Mouse (Mus musculus) cerebellum, adult 9-11 months (tissue): ENCODE data around the gene Ipo4.

ENCODE experiments used
- DNase-seq: peaks from one replicate; pipeline ENCODE4 v3.0.0; 2022

Ipo4 gene

GRCm38 (mm10) chr14:55586149-55586548 is 49.6 kb downstream of the Ipo4 start:
- no peak for DNase-seq

GRCm38 (mm10) chr14:55585566-55585960 is 50.2 kb downstream of the Ipo4 start:
- peak; percentile 51 for DNase-seq

GRCm38 (mm10) chr14:55584702-55585565 is 50.8 kb downstream of the Ipo4 start, which contains the start of gene Emc9:
TSS of gene Emc9 (minus strand) at chr14:55585302.
- peak; percentile 89 for DNase-seq

GRCm38 (mm10) chr14:55584303-55584701 is 51.5 kb downstream of the Ipo4 start:
- DNase-seq: no peak

DNA sequence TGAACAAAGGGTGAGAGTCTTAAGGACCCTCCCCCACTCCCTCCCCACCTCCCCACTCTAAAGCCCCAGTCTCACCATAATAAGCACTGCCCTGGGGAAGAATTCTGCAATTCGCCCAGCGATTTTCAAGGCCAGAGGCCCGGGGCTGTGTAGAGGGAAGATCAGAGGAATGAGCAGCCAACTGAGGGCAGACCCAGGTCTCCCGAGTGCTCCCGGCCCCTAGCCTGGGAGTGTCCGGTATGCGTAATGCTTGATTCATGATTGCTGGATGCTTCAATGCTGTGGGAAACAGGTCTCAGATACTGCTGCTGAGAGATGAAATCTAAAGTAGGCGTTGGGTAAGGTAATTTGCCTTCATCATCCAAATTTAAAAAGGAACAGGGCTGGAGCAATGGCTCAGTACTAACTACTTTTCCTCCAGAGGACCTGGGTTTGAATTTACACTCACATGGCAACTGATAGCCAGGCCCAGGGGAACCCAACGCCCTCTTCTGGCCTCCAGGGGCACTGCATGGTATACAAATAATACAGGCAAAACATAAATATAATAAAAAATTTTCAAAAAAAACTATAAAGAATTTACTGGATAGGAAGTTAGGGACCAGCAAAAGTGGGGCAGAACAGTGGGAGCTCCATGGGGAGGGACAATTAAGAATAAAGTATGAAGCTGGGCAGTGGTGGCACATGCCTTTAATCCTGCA is 53.6 kb downstream of the Ipo4 start:
- no peak for DNase-seq

- peak; percentile 29 for DNase-seq
Measured at GRCm38 (mm10) chr14:55580731-55581130, 55.0 kb downstream of the Ipo4 start.

DNA sequence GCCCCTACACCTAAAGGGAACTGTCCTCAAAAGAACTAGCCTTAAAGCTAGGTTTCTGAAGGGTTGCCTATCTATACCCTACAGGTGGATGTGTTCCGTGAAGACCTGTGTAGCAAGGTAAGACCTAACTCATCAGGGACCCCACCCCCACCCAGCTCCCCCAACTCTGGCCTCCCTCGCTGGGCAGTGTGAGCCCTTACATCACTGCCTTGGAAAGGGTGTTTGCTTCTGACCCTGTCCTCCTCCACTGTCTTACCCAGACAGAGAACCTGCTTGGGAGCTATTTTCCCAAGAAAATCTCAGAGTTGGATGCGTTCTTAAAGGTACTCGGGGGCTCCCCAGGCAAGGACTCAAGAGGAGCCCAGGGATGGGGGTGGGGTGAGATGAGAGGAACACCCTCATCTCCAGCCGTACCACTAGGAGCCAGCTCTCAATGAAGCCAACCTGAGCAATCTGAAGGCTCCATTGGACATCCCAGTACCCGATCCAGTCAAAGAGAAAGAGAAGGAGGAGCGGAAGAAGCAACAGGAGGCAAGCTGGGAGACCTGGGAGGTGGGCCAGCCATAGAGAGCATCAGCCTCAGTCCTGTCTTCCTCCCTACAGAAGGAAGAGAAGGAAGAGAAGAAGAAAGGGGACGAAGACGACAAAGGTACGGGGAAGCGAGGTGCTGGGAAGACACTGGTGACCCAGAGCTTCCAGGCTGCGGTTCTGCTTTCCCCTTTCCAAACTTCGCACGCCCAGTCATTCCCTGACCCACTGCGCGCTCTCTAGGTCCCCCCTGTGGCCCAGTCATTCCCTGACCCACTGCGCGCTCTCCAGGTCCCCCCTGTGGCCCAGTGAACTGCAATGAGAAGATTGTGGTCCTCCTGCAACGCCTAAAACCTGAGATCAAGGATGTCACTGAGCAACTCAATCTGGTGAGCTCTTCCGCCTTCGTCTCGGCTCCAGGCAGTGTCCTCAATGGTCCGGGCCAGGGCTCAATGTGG is 56.0 kb downstream of the Ipo4 start:
- peak; percentile 27 for DNase-seq

DNA sequence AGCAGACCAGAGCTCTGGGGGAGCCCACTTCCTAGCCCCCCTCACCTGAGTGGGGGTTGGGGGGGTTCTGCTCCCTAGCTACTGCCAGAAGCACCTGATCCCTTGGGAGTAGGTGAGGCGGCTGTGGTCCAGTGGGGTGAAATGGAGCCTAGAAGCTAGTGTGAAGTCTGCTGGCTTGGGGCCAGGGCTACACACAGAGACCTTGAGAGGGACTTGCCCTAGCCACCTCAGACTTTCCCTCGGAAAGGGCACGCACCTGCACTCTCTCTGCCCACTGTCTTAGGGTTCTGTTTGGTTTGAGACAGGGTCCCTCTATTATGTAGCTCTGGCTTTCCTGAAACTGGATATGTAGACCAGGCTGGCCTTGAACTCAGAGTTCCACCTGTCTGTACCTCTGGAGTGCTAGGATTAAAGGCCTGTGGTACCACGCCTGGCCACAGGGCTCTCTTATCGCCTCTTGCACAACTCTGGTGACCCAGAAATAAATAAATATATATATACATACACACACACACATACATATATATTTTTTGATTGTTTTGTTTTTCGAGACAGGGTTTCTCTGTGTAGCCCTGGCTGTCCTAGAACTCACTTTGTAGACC is 57.0 kb downstream of the Ipo4 start:
- peak; percentile 67 for DNase-seq

DNA sequence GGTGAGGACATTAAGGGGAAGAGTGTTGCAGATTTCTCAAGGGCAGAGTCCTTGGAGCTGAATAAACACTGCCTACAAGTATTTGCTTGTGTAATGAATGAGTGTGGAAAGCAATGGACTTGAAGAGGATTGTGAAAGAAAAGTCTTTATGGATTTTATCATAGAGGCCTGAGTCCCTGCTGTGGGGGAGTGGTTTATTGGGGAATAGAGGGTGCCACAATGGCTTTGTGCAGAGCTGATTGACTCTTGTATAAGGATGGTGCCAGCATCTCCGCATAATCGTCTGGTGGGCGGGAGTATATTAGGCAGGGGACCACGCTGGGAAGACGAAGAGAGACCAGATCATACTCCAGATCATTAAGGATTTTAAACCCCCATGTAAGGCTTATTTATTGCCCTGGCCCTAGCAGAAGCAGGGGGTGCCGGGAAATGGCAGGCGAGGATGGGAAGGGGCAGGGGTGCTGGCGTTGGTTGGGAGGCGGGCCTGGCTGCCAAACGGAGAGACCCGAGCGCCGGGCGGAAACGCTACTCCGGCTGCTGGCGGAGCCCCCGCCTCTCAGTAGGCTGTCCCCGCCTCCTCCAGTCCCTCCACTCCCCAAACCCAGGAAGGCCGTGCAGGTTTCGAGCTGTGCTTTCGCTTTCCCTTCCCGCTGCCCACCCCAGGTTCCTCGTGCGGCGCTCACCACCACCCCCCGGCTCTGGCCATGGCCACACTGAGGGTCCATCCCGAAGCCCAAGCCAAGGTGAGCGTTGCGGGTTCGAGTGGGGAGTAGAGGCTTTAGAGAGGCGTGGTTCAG is 57.7 kb downstream of the Ipo4 start, which contains the start of gene Psme1:
Gene Psme1, plus strand, starts transcription at position 253 of the 797 bp plus-strand sequence.
- peak; percentile 70 for DNase-seq

GRCm38 (mm10) chr14:55576376-55576775 is 59.4 kb downstream of the Ipo4 start:
- peak; percentile 38 for DNase-seq

DNA sequence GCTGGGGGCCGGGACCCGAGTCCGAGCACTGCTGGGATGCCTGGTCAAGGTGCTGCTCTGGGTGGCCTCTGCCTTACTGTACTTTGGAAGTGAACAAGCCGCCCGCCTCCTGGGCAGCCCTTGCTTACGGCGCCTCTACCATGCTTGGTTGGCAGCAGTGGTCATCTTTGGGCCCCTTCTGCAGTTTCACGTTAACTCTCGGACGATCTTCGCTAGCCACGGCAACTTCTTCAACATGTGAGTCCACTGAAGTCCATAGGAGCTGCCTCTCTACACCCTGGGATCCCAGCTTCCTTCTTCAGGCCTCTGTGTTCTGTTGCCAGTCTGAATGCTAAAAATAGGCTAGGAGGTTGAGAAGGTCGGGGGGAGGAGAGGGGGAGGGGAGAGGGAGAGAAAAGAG is 60.0 kb downstream of the Ipo4 start:
- no peak for DNase-seq
